Mouse (Mus musculus) splenic B cell, adult 2 months (primary cell): ENCODE data around the gene Ip6k3.

ENCODE experiments used
- DNase-seq: peaks from one replicate; pipeline ENCODE4 v3.0.0-alpha.2; 2011; ENCODE audit warnings: low read depth, low spot score
- H3K27me3 ChIP-seq: 2 replicates; pipeline ENCODE4 v1.6.1; 2012; ENCODE audit warnings: mild to moderate bottlenecking, low read length, moderate library complexity, mixed read lengths; ENCODE audit not compliant: control insufficient read depth, poor library complexity, insufficient read depth, severe bottlenecking
- H3K36me3 ChIP-seq: 2 replicates; pipeline ENCODE4 v1.6.1; 2012; ENCODE audit warnings: mild to moderate bottlenecking, low read length, moderate library complexity, mixed read lengths; ENCODE audit not compliant: control insufficient read depth, poor library complexity, insufficient read depth, severe bottlenecking

The Ip6k3 gene

DNA sequence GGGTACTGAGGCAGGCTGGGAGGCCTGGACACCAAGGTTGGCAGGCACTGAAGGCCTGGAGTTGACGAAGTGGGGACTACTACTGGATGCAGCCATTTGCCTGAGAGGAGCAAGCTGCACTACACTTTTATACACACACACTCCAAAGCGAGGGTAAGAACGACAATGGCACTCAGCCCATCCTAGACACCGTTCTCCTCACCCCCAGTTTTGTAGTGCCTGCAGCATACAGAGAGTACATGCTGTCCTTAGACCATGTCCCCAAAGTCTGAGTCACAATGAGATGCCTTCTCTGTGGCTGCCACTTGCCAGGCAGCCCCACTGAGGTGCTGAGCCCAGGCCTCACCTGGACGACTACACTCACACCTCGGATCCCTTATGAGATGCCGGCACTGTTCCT lies 37.8 kb downstream of the Ip6k3 start:
- H3K27me3 ChIP-seq: no peaks in the 10 kb centered on the region
- H3K36me3 ChIP-seq: no peaks in the 10 kb centered on the region; the same call in none of the 2 replicates
- no peak for DNase-seq

DNA sequence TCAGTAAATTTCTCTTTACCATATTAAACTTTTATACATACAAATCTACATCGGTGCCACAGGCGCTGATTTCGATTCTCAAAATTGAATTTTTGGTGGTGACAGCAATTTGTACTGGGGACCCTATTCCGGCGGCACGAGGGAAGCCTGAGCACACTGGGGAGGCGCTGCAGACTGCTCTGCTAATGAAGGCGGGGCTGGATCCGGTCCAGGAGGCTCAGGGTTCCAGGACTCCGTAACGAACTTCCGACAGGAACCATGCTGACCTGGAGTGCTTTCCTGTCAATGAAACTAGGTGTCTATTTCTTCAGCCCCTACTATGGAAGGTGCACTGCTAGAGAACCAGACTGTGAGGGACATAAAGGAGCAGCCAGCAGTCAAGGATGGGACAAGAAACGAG lies 38.3 kb downstream of the Ip6k3 start:
- no peaks in the 10 kb centered on the region; the same call in none of the 2 replicates for H3K36me3 ChIP-seq
- no peaks in the 10 kb centered on the region for H3K27me3 ChIP-seq
- no peak for DNase-seq

DNA sequence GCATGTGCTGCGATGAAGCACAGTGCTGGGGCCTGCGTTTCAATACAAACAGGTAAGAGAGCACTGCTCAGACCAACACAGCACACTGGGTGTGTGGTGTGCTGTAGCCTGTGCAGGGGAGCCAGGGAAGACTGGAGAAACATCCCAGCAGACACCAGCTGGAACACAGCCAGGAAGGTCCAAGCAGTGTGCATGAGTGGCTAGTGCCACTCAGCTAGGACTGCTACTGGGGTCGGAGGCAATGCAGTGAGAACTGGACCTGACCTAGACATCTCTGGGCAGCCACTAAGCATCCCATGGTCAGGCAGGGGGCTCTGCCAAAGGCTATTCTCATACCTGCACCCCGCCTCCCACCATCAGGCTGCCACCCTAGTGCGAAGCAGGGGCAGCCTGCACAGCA lies 39.4 kb downstream of the Ip6k3 start:
- Histone ChIP-seq H3K36me3 (no peaks in the 10 kb centered on the region; the same call in none of the 2 replicates), H3K27me3 (no peaks in the 10 kb centered on the region)
- DNase-seq: no peak

DNA sequence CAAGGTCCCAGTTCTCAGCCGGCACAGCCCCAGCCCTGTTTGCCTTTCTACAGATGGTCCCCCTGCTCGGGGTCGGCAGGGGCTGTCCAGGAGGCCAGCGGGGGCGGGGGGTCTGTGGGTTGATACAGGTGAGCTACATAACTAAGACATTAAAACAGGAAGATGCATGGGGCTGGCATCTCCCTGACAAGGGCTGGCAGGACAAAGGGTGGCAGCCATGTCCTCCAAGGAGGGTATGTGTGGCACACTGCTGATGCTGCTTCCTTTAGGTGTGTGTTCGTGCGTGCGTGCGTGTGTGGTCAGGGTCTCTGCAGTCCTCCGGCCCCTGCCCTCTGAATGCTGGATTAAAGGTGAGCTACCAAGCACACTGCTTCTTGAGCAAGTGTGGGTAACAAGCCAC lies 40.6 kb downstream of the Ip6k3 start:
- H3K27me3 ChIP-seq: no peaks in the 10 kb centered on the region
- H3K36me3 ChIP-seq: peaks cover 1% of the 10 kb centered on the region
- no peak for DNase-seq

DNA sequence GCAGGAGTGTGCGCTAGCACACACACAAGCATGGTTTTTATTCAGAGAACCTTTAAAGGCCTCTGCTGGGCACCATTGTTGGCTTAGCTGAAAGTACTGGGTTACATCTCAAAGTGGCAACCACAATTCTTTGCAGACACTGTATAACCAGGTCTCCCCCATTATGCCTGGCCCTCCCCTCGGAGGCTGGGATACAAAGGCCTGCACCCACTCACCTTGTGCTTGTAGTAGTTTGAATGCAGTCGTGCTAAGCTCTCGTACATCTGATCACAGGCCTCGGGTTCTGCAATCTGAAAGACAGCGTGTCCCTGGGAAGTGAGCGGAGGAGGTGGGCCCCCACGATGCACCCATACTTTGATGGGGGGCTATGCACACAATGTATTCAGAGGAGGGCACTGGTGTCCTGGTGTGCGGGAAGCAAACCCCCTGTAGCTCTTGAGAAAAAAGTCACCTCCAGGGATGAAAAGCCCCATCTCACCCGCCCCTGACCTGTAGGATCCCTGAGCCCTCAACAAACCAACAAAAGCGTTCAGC lies 41.9 kb downstream of the Ip6k3 start:
- Histone ChIP-seq H3K36me3 (peaks cover 3% of the 10 kb centered on the region), H3K27me3 (no peaks in the 10 kb centered on the region)
- no peak for DNase-seq

DNA sequence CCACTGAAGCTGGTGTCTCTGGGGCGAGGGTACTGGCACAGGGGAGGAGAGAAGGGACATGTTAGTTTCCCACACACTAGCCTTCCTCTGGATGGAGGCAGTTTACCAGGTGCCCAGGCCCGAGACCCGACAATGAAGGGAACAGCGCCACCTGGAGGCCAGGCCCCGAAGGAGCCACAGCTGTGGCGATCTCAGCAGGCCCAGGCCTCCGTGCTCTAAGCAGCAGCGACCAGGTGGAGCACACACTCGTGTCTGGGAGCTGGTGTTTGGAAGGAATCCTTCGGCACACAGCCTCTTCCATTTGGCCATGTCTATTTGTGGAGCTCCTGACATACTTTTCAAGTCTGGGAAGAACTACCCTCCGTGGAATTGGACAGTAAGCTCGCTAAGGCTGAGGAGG lies 42.4 kb downstream of the Ip6k3 start:
- peak; percentile 83 for DNase-seq

DNA sequence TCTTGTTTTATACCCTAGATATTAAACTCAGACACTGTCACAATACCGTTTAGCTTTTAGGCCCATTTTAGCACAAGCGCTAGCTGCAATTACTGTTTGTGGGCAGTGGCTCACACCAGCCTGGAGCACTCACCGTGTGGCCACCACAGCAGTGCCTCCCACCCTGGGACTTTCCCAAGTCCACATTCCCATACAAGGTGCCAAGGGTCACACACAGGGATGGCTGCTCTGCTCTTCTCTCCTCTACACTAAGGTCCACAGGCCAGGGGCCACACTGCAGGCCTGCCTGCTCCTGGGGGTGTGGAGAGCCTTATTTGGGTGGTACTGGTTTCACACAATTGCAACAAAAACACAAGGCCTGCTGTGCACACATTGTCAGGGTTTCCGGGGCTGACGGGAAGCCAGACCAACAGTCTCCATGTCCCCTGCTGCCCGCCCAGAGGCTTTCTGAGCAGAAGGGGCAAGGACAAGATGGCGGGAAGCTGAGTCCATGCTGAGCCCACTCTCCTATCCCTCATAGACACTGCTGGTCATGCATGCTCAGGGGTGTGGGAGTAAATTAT lies 43.7 kb downstream of the Ip6k3 start:
- no peak for DNase-seq

More for the DNA sequence above, 42.4 kb downstream of the Ip6k3 start:
- Histone ChIP-seq H3K36me3 (peaks cover 6% of the 10 kb centered on the region), H3K27me3 (no peaks in the 10 kb centered on the region)

DNA sequence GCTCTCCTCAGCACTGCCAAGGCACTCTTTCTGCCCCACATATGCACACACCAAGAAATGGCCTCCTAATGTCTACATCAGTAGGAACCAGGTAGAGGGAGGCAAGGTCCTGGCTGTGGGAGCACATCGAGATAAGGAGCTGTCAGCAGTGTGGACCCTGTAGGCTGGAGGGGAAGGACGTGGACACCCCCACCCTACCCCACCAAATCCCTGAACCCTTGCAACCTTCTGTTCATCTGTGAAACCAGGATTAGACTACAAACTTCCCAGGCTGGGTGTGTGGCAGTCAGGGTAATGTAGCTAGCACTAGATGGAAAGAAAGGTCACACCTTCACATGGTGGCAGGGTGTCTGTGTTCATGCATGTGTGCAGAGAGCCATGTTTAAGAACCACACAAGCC lies 44.5 kb downstream of the Ip6k3 start:
- Histone ChIP-seq H3K36me3 (peaks cover 9% of the 10 kb centered on the region), H3K27me3 (no peaks in the 10 kb centered on the region)
- no peak for DNase-seq

More for the DNA sequence above, 43.7 kb downstream of the Ip6k3 start:
- Histone ChIP-seq H3K27me3 (no peaks in the 10 kb centered on the region), H3K36me3 (peaks cover 7% of the 10 kb centered on the region)

DNA sequence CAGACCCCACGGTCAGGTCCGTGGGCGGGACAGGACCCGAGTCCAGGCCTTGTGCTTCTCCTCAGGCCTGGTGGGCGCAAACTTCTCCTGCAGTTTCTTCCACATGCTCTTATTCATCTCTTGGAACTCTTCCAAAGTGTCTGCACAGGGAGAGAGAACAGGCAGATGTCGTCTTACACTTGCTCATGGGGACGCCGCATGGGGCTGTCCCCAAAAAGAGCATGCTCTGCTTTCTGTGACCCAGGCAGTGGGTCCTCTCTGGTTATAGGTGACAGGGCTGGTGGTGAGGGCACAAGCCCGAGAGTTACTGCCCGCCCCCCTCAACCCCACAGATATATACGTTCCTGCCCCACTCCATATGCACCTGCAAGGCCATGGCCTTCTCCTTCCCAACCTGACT lies 44.9 kb downstream of the Ip6k3 start:
- Histone ChIP-seq H3K27me3 (no peaks in the 10 kb centered on the region), H3K36me3 (peaks cover 12% of the 10 kb centered on the region)
- no peak for DNase-seq

DNA sequence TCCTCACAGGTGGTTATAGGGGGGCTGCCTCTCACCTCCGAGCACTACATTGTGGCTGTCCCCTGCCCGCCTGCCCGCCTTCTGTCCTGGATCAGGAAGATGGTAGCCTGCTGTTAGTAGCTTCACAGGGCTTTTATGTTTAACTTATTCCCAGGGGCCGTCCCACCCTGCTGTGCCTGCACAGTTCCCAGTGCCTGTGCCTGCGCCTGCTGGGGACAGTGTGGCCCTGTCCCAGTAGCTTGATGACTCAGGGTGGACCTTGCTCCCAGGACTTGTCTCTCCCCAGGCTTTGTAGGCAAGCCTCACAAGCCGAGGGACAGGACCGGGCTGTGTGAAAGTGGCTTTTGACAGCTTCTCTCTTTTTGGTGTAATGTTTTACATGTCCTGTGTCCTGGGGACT lies 45.8 kb downstream of the Ip6k3 start:
- Histone ChIP-seq H3K27me3 (no peaks in the 10 kb centered on the region), H3K36me3 (peaks cover 12% of the 10 kb centered on the region)
- no peak for DNase-seq

DNA sequence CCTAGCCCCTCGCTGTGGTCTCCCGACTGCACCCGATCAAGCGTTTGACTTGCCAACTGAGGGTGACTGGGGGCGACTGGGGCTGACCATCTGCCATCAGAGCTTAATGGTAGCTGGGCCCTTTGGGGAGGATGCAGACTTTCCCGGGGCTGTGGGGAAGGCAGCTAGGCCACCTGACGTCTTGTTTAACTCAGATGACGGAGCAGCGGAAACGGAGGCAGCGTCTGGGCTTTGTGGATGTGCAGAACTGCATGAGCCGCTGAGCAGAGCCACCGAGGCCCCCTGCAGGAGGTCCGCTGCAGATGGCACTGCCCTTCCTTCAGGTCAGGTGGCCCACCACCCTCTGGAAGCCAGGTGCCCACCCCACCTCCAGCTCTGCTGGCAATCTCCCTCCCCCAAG lies 46.3 kb downstream of the Ip6k3 start:
- peaks cover 15% of the 10 kb centered on the region for H3K36me3 ChIP-seq

DNA sequence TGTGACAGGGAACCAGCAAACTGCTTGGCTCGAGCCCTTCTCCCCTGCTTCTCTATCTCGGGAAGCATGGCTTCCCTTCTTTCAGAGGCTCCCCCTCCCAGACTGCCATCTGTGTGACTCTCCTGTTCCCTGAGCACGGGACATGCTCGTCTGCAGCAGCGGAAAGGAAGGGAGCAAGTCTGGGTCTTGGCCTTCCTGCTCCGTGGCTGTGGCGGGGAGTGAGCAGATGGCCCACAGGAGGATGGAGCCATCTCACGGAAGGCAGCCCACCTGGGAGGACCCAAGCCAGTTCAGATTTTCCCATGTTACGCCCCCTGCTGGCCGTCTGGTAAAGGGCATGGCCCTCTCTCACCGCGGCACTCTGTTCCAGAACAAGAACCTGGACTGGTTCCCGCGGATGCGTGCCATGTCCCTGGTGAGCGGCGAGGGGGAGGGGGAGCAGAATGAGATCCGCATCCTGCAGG lies 47.0 kb downstream of the Ip6k3 start:
- H3K36me3 ChIP-seq: peaks cover 16% of the 10 kb centered on the region
- peak; percentile 39 for DNase-seq
- no peaks in the 10 kb centered on the region for H3K27me3 ChIP-seq

More for the DNA sequence above, 46.3 kb downstream of the Ip6k3 start:
- no peak for DNase-seq
- H3K27me3 ChIP-seq: no peaks in the 10 kb centered on the region

DNA sequence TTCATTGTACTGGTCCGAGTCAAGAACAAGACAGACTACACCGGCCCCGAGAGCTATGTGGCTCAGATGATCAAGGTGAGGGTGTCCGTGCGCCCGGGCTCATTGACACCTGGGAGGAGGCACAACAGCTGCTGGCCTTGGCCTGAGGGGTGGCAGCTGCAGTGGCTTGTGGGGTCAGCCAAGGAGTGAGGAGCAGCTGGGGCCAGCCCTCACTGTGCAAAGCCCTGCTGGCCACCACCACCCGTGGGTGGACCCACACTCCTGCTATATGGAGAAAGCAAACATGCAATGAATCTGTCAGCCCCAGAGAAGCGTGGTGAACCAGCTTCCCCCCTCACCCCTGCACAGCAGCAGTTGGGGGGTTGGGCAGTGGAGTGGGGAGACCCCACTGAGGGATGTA lies 47.6 kb downstream of the Ip6k3 start:
- Histone ChIP-seq H3K27me3 (no peaks in the 10 kb centered on the region), H3K36me3 (peaks cover 21% of the 10 kb centered on the region)
- no peak for DNase-seq

DNA sequence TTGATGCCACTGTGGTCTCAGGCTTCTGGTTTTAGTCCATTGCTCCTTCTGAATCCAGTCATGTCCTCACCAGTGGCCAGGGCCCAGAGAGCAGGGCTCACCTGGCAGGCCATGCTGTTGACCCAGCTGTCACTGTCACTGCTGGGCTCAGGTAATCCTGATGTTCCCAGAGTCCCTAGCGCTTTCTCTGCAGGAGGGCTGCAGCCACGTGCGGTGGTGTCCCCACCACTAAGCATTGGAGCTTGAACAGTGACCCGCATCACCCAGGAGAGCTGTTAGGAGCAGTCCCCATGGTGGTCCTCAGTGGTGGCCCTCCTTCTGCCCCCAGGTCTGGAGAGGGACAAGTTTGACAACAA lies 48.1 kb downstream of the Ip6k3 start:
- H3K36me3 ChIP-seq: peaks cover 21% of the 10 kb centered on the region
- no peak for DNase-seq
- H3K27me3 ChIP-seq: no peaks in the 10 kb centered on the region

DNA sequence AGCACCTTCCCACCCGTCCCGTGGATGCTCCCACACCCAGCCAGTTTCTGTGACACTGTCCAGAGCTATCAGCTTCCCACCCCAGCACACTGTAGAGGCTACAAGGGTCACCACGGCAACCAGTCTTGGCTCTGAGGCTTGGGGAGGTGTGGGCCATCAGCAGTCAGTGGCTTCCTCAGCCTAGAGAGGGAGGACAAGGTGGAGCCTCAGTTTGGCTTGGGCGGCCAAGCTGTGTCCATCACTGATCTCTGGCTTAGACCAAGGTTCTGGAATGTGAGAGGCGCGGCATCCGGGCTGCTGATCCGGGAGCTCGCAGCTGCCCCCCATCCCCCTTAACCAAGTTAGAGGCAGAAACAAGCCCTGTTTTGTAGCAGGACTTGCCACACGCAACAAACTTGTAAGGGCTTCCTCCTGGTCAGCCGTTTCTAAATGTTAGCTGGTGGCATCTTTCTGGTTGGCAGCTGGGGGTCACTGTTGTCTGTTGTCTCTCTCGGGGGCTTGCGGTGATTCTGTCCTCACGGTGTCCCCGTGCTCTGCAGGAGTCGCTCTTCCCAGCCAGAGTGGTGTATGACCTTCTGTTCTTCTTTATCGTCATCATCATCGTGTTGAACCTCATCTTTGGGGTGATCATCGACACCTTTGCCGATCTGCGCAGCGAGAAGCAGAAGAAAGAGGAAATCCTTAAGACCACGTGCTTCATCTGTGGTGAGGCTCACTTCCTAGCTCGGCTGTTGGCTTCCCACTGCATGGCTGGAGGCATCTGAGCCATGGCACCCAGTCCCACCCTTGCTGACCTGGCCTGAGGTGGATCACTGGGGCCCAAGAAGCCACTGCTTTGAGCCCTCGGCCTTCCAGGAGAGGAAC lies 48.7 kb downstream of the Ip6k3 start:
- DNase-seq: peak; percentile 53
- Histone ChIP-seq H3K36me3 (peaks cover 22% of the 10 kb centered on the region), H3K27me3 (no peaks in the 10 kb centered on the region)
